21 mouse cellular contexts compared by ENCODE assay signal in the genomic region with DNA sequence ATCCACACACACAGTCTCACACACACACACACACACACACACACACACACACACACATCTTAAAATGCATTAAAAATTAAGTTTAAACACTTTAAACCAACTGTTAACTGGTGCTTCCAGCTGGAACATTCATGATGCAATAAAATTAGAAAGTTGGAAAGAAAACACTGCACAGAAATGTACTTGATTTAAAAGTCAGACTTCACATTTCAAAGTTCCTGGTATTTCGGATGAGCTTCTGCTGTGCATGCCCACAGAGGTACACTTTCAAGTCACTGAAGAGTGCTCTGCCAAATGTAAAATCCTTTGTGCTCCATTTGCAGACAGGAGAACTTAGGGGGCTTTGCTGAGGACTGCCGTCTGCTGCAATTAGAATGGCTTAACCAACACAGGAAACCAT.
DNase-seq lines count a peak whose midpoint lies in the region; ATAC-seq and TF ChIP-seq lines count a peak whose summit lies in the region.
"Had no signal": no experiment of that assay in that cellular context is flagged by ENCODE, and none has a peak within 500 bp of the region (broad histone marks: within the 10 kb centered on the region; RNA-seq: fewer than 3 reads in every experiment).

No protein-coding gene starts in this region.

- 70% methylated on average over 2 of the region's 2 CpGs for WGBS in forebrain, postnatal 0 days
- 94% methylated on average over 2 of the region's 2 CpGs for WGBS in forebrain, embryonic 12.5 days

- H3K4me2 ChIP-seq in forebrain, postnatal 0 days (ENCODE audit: low read depth), result no peak overlapping the region
- H3K4me2 ChIP-seq in forebrain, embryonic 12.5 days, result no peak overlapping the region
- H3K4me2 ChIP-seq: embryonic facial prominence, embryonic 12.5 days; embryonic facial prominence, embryonic 15.5 days; forebrain, embryonic 15.5 days; heart, embryonic 11.5 days; hindbrain, embryonic 12.5 days; hindbrain, embryonic 15.5 days had no signal

- H3K4me1 ChIP-seq in forebrain, postnatal 0 days (ENCODE audit: insufficient read depth), result no peaks in the 10 kb centered on the region
- H3K4me1 ChIP-seq in forebrain, embryonic 12.5 days, result no peaks in the 10 kb centered on the region
- H3K4me1 ChIP-seq: embryonic facial prominence, embryonic 12.5 days; embryonic facial prominence, embryonic 15.5 days; forebrain, embryonic 15.5 days; hindbrain, embryonic 12.5 days; hindbrain, embryonic 15.5 days had no signal

- no peaks in the 10 kb centered on the region for H3K36me3 ChIP-seq in forebrain, postnatal 0 days (ENCODE audit: insufficient read depth)
- no peaks in the 10 kb centered on the region for H3K36me3 ChIP-seq in forebrain, embryonic 12.5 days (replicated peaks)
- H3K36me3 ChIP-seq: embryonic facial prominence, embryonic 12.5 days; embryonic facial prominence, embryonic 15.5 days; forebrain, embryonic 15.5 days; hindbrain, embryonic 12.5 days; hindbrain, embryonic 15.5 days had no signal

- H3K4me3 ChIP-seq in forebrain, postnatal 0 days (ENCODE audit: low read depth, low read length), result no peak overlapping the region
- H3K4me3 ChIP-seq in forebrain, embryonic 12.5 days (replicated peaks), result no peak overlapping the region
- H3K4me3 ChIP-seq: embryonic facial prominence, embryonic 12.5 days; embryonic facial prominence, embryonic 15.5 days; forebrain, embryonic 15.5 days; gastrocnemius, adult 2 months; hindbrain, embryonic 12.5 days; hindbrain, embryonic 15.5 days had no signal

- no peaks in the 10 kb centered on the region for H3K9me3 ChIP-seq in forebrain, postnatal 0 days (ENCODE audit: low read length)
- H3K9me3 ChIP-seq in forebrain, embryonic 12.5 days, result no peaks in the 10 kb centered on the region
- H3K9me3 ChIP-seq: embryonic facial prominence, embryonic 12.5 days; embryonic facial prominence, embryonic 15.5 days; forebrain, embryonic 15.5 days; hindbrain, embryonic 12.5 days; hindbrain, embryonic 15.5 days had no signal

- intact Hi-C loops in left cerebral cortex, postnatal 25 days (cut with DNase I), result loop anchor here (10.0 kb wide), 2 partner anchors 96 to 396 kb away; no protein-coding TSS in a partner anchor

- ATAC-seq in forebrain, postnatal 0 days, result no peak; the same call in 1 of the 2 replicates
- ATAC-seq in forebrain, embryonic 12.5 days (ENCODE audit: low FRiP score), result no peak
- ATAC-seq: activated CD4-positive, CD25-positive, alpha-beta regulatory T cell, adult 4 months; forebrain, embryonic 15.5 days had no signal

- H3K27me3 ChIP-seq in forebrain, postnatal 0 days (ENCODE audit: insufficient read depth, low read length), result no peaks in the 10 kb centered on the region
- no peaks in the 10 kb centered on the region for H3K27me3 ChIP-seq in forebrain, embryonic 12.5 days
- H3K27me3 ChIP-seq: embryonic facial prominence, embryonic 12.5 days; embryonic facial prominence, embryonic 15.5 days; forebrain, embryonic 15.5 days; hindbrain, embryonic 12.5 days; hindbrain, embryonic 15.5 days had no signal

- peak; percentile 34 for DNase-seq in forebrain, postnatal 0 days
- peak; percentile 16 for DNase-seq in layer of hippocampus, adult 9-10 months (ENCODE audit: low spot score)
- no peak for DNase-seq in layer of hippocampus, postnatal 36 days
- peak; percentile 18 to 67 for DNase-seq in left cerebral cortex, postnatal 25 days (ENCODE audit: low spot score in 2 of 2)
- no peak for DNase-seq in left cerebral cortex, adult 8-10 months (ENCODE audit: low spot score in 2 of 2)
- DNase-seq: adrenal gland, adult 8-10 months; adrenal gland, postnatal 25 days; cerebellum, adult 18-20 months; cerebellum, adult 9-10 months; cerebellum, postnatal 25 days; gastrocnemius, adult 2 months; gastrocnemius, postnatal 14 days; heart, adult 11 months had no signal

- H3K9ac ChIP-seq in forebrain, postnatal 0 days, result no peak overlapping the region
- no peak overlapping the region for H3K9ac ChIP-seq in forebrain, embryonic 12.5 days
- H3K9ac ChIP-seq: embryonic facial prominence, embryonic 12.5 days; embryonic facial prominence, embryonic 15.5 days; forebrain, embryonic 15.5 days; hindbrain, embryonic 12.5 days; hindbrain, embryonic 15.5 days had no signal

- H3K27ac ChIP-seq in forebrain, postnatal 0 days (ENCODE audit: low read depth, low read length), result no peak overlapping the region; the same call in 1 of the 2 replicates
- no peak overlapping the region for H3K27ac ChIP-seq in forebrain, embryonic 12.5 days
- H3K27ac ChIP-seq: embryonic facial prominence, embryonic 12.5 days; embryonic facial prominence, embryonic 15.5 days; forebrain, embryonic 15.5 days; gastrocnemius, adult 2 months; hindbrain, embryonic 12.5 days; hindbrain, embryonic 15.5 days had no signal

- no peak for TF ChIP-seq CTCF in forebrain, postnatal 0 days (IDR thresholded peaks at IDR 0.05; ENCODE audit: low read depth)

Comparison
In these comparisons a context has a peak if more than half of its experiments do, and no peak if none do; other contexts are left out.
1. DNase-seq: peak in forebrain, postnatal 0 days (single experiment), layer of hippocampus, adult 9-10 months (single experiment) and left cerebral cortex, postnatal 25 days (2 of 2); none in layer of hippocampus, postnatal 36 days (0 of 2) and left cerebral cortex, adult 8-10 months (0 of 2).